Mouse (Mus musculus) testis, adult 2 months (tissue): Measurements from ENCODE around the gene Ski.

Experiments
- CTCF ChIP-seq: fragments of 200-500 bp; IDR thresholded peaks from 2 replicates; pipeline ENCODE4 v1.5.1; 2012; ENCODE audit warnings: low read depth, mild to moderate bottlenecking, inconsistent platforms, low read length, moderate library complexity; ENCODE audit not compliant: control insufficient read depth, insufficient read depth, insufficient replicate concordance
- POLR2A ChIP-seq: fragments of 200-500 bp; IDR thresholded peaks from 2 replicates; pipeline ENCODE4 v1.6.1; 2012; ENCODE audit warnings: low read depth, mild to moderate bottlenecking, inconsistent platforms, low read length, moderate library complexity; ENCODE audit not compliant: control insufficient read depth

DNA sequence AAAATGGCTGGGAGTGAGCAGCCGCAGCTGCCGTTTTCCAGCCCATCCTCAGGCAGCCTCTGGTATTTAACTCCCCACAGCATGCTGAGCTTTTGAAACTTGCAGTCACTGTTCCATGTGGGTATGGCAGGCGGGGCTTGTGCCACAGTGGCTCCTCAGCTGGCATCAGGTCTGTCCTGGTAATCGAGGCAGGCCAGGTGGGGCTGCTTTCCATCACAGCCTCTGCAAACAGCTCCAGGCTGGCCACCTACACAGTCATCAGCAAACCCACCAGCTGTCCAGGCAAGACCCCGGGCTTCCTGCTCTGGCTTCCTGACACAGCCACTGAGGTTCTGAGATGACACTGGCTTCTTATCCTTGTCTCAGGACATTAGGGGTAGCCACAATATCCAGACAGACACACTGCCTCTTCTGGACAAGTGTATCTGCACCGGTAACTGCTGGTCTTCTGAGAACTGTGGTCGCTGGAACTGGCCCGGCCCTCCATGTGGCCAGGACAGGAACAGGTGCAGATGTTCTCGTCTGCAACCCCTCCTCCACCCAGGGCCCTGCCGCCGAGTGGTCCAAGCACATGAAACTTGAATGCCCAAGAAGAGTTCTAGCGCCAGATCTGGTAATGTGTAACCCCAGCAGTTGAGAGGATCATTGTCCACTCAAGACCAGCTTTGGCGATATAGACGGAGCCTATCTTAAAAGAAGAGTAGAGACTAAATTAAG, 76.1 kb downstream of the Ski start:
- no peak for TF ChIP-seq CTCF
- TF ChIP-seq POLR2A = no peak
